Mouse (Mus musculus) adrenal gland, postnatal 14 days (tissue): ENCODE results near the gene Nek7. TPM values are rescaled to one million over a fixed set of nuclear protein-coding genes. Genes with fewer than 3 reads are reported as not detected.

Source experiments
- DNase-seq: peaks from one replicate; pipeline ENCODE4 v3.0.0; 2021; ENCODE audit warnings: mixed read lengths
- total RNA-seq: library from RNA; stranded (reverse); gene quantifications from 2 replicates; pipeline ENCODE4 v1.2.3, GENCODE M21; 2021

The Nek7 gene
- total RNA-seq, 1 experiment from 2014 or later: 44.8 TPM

DNA sequence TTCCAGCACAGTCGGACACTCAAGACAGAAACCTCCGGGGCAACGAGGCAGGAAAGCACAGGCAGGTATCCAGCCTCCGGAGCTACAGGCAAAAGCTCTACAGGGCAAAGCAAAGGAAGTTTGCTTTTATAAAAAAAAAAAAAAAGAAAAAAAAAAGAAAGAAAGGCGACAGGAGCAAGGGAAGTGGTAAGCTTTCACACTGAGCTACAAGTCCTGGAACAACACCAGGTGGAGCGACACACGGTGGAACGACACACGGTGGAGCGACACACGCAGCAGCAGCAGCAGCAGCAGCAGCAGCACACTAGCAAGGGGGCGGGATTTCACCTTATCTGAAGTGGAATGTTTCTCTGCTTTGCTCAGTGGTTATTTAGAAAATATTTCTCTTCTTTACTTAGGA is 10.8 kb downstream of the Nek7 start:
- DNase-seq: no peak

DNA sequence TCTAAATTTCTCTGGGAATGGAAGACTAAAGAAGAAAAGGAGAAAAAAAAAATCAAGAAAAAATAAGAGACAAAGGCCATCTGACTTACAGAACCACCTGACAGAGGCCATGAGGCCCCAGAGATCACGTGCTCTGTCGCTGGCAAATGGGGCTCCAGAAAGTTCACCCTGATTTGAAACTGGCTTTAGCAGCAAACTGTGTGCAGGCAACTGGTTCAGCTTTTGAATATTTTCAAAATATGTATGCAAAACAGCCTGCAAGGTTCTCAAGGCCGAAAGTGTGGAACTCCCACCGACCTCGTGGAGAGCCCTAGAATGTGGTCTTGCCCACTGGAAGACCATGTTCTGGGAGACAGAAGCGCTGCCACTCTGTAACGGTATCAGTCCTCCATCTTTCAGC is 11.6 kb downstream of the Nek7 start:
- no peak for DNase-seq

DNA sequence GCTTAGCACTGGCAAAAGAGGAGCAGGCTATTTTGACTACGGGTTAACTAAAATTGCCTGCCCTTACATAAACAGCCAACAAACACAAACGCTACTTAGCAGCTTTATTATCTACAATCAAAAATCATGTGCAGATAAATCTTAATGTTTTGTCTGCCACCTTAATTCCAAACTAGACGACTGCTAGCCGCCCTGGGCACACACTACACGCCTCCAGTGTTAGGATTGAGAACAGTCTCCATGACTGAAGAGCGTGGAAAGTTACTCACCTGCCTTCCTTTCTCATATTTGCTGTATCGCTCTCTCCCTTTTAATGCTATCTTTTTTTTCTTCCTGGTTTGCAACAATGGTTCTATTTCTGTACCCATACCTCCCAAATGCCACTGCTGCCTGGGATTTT is 12.1 kb downstream of the Nek7 start:
- DNase-seq: no peak

DNA sequence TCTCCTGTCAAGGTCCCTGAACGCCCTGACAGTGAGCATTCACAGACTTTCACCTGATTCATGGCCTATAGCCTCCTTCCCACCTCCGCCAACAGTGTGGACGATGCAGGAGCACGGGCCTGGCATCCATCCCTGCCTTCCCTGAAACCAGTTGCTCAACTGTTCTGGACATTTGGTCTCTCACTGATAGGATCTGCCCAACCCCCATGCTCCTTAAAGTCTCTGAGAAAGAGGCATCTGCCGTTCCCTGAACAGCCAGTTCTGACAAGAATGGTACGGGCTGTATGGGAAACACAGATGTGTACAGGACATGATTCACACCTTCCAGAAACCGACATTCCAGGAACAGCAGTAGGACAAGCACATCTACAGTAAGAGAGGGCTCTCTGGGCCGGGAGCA is 13.2 kb downstream of the Nek7 start:
- DNase-seq: peak; percentile 60

DNA sequence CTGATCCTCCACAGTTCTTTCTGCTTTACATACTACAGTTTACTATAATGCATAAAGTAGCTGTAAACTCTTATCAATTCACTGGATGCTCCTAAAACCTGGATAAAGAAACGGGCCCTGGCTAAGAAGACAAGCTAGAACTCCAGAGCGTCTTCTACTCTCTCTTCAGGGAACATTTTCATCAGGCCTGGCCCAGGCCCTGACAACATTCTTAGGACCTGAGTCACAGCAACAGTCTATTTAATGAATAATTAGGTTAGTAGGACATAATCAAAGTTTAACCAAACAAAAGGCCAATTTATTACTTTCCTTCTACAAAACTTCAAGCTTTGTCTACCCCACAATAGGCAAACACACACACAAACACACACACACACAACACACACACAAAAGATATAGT is 15.2 kb downstream of the Nek7 start:
- DNase-seq: peak; percentile 28

DNA sequence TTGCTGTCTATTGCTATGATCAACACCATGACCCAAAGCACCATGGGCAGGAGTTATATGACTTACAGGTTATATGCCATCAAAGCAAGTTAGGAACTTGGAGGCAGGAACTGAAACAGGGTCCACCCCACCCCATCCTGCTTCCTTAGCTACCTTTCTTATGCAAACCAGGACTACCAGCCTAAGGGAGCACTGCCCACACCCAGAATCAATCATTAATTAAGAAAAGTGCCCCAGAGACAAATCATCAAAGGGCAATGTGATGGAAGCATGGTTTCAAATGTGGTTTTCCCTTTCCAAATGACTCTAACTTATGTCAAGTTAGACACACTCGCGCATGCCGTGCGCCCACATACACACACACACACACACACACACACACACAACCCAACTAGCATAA is 16.0 kb downstream of the Nek7 start:
- DNase-seq: no peak

DNA sequence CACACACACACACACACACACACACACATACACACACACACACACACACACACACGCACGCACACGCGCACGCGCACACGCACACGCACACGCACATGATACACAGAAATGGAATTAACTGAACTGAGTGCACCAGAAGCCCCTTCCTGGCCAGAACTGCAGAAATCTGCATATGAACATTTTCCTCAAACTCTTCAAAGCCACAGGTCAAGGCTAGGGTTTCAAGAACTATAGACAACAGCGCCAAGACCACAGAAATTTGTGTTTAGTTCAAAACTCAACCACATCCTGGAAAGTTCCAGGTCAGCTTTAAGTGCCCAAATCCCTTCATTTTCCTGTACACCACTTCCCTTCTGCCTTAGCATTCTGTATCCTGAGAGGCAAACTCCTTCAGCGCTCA is 21.9 kb downstream of the Nek7 start:
- DNase-seq: no peak

DNA sequence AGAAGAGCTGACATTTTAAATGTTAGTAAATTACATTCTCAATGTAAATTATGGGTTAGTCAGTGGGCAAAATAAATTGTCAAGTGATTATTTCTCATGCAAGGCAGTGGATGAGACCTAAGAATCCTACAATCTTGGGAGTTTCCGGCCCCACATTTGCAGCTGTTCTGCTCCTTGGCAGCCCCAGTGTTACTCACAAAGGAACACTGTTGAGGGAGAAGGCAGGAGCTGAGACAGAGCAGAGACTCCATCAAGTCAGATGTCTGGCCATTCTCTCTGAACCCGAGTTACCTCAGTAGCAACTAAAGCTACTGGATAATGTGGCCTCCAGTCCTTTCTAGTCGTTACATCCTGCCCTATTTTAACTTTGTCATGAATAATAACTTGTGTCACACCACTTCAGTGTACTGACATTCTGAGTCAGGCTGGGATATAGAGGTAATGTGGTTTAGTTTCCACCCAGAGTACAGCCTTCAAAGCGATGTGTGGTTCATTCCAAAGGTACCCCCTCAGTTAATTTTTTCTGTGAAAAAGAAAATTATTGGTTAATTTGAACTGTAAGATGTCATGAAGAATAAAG is 23.7 kb downstream of the Nek7 start:
- DNase-seq: no peak

DNA sequence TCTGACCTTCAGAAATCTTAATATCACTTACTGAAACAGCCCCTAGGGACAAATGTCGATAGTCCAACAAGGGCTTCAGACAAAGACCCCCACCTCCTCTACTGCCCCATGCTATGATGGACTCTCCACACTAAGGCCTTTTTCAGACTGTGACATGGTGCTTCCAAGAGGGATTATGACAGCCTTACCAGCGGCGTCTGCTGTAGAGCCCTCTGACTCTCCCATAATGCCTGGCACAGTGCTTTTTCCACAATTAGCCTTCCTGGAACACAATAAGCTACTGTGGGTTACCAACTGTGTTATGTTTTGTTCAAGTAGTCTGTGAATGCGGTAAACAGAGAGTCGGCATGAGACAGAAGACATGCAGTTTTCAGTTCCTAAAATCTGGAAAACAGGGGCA is 25.0 kb downstream of the Nek7 start:
- DNase-seq: no peak

DNA sequence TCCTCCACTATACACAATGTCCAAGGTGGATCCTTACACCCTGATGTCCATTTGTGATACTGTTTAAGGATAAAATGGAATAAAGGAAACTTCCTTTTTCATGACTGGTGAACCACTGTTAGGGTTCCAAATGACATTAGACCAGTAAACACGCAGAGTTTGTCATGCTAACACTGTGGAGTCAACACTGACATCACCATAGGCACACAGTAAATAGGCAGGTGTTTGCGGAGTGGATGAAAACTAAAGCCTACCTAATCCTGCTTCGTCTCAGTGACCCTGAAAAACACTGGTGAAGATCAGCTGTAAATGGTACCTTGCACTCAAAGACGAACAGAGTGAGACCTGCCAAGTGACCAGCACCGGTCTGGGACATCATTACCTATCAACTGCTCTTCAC is 26.0 kb downstream of the Nek7 start:
- no peak for DNase-seq

DNA sequence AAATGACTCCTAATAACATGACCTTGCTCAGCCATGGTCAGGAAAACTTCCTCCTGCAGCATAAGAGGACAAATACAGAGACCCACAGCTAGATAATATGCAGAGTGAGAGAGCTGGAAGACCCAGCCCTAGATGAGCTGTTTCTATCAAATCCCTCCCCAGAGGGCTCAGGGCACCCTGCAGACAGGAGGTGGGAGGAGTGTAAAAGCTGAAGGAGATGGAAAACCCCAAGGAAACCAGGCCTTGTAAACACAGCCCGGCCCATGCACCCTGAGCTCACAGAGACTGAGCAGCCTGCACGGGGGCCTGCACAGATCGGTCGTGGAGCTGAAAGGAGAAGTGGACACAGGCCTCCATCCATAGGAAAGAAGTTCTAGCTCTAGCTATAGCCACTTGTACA is 27.5 kb downstream of the Nek7 start:
- no peak for DNase-seq

DNA sequence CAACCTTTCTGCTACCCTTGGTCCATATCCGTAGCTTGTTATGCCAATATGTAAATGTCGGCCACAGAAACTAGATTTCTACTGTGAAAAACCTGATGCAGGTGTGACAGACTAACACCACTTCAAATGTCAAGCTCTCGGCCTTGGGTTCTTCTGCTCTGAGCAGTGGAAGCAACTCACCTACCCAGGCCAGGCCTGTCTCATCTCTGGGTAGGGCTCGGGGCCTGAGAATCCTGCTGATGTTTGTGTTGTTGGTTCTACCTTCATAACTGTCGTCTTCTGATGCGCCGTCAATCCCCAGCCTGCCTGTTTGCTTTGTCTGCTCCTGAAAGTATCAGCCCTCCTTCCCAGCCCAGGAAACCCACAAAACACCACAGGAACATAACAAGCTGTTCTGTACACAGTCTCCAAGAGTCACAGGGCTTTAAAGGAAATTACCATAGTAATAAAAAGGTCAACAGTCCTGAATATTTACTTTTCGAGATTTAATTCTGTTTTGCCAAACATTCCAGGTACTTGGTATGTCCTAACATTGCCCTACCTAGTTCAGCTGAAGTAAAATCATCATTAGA is 29.4 kb downstream of the Nek7 start:
- DNase-seq: no peak

DNA sequence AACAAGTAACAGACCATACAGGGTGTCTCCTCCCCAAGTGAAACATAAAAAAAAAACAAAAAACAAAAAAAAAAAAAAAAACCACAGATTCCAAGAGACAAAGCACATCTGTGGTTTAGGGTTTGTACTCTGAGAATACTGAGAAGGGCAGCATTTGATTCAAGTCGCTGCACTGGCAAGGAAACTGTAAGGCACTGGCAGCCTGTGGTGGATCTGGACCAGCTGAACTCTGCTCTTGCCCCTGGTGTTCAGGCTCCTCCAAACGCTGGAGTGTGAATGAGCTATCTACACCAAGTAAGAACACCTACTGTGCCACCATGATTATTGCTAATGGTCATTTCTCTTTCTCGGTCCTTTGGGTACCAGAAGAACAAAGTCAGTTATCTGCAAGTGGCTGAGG is 30.8 kb downstream of the Nek7 start:
- no peak for DNase-seq

DNA sequence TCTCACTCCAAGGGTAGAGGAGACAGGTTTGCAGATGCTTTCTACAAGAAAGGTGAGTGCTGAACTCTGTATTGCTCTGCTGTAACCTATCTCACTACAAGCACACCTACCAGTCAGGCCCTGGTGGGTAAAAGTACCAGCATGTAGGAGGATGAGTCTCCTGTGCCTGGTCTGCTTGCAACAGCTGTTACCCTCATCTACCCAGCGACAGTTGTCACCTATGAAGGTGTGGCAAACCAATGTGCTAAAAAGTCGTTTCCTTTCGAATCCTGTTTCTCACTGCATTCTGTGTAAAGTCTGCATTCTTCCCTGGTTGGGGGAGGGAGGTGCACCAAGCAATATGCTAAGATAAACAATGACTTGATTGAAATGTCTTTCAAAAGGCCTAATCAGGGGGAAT is 32.1 kb downstream of the Nek7 start:
- no peak for DNase-seq

DNA sequence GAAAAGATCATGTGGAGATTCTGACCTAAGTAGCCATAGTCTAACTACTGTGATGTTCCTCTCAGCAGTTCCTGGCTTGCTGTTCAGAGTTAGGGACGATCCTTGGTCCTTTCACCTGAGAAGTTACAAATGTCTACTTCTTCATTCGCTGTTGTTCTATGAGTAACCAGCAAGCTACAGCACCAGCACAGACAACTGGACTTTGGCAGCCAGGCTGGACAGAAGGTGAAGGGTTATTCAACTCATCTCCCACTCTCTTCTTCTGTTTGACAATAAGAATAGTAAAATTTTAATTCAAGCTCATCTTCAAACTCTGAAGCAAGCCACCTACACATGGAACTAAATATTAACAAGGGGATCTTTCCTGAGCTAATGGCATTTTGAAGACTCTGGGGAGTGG is 33.0 kb downstream of the Nek7 start:
- no peak for DNase-seq

DNA sequence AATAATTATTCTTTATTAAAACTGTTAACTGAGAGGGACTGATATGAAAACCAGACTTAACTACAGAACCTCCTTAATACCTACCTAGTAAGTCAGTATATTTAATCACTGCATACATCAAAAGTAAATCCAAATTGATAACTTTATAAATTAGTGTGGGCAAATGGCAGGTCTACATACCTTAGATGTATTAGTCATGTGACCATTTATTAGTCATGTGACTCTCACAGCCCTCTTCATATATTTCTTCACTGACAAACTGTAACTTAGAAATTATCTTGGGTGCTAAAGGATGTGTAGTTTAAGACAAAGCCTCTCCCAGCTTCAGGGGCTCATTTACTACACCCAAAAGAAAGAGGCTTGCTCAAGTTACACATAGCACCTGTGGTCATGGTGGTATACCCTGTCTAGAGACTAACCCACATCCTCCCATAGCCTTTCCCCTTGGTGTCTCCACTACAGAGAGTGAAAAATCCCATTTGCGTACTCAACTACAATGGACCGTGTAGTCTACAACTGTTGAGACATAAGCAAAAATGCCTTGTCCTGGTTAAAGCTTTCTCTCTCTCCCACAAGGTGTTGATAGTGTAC is 35.4 kb downstream of the Nek7 start:
- no peak for DNase-seq

DNA sequence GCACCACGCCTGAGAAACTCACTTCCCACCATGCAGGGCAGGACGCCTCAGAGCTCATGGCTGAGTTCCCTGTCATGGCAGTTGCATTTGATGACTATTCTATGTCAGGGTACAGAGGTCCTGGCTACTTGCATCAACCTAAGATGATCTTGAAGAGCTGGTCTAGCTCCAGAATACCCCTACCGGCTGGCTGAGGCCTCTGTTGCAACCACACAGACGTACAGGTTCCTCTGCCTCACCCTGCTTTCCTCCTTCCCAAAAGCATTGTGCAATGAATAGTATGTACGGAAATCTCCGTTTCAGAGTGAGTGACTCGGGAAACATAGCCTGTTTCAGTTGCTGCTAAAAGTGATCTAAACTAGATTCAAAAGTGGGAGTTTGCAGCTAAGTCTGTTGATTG is 37.7 kb downstream of the Nek7 start:
- no peak for DNase-seq

DNA sequence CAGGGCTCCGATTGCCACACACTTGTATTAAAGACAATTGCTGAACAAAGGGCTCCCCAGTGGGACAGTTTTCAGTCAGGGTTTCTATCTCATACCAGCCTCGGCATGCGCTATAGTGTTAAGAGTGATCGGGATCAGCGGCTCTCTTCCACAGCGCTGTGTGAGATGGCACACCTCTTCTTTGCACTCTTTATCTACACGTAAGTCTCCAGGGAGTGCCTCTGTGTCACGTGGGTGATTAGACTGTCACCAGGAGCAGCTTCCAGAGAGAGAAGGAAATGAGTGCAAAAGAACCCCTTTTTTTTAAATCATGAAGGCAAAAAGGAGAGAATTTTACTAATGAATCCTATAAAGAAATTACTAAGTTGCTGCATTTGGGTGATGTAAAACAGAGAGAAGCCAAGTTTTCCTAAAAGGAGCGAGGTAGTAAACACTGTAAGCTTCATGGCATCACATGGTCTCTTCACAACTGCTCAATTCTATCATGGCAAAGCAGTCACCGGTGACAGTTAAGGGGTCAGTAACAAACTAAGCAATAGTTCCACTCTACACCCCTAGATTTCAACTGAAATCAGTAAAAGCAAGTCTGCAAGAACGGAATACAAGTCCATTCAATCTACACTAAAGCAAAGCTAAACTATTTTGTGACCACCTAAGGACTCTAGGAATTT is 40.0 kb downstream of the Nek7 start:
- no peak for DNase-seq

DNA sequence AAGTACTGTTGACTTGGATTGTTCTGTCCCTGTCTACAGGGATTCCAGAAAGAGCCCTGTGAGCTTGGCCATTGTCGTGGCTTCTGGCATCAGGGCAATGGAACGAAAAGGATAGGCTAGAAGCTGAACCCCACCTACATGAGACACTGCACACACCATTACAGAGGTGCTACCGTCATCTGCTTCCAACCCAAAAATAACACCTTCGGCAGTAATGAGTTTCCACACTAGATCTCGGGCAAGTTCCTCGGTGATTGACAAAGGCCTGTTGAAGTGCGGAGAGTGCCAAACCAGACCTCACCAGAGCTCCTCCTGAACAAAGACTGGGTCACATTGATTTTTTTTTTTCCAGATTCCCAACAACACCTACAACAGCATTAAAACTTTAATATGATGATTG is 40.7 kb downstream of the Nek7 start:
- DNase-seq: no peak

DNA sequence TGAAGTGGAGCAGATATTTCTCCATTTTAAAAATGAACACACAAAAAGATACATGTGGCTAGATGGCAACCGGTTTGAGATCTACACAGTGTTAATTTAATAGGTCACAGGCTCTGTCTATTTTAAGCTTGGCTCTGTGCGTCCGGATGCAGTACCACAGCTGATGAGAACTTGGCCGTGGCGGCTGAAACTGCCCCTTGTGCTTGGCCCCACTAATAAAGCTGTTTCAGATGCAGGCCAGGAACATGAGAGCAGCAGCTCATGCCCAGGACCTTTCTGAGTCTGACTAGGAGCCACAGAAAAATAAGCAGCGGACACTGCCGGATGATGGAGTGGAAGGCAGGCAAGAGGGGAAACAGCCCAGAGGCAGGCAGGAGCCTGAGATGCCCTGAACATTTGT is 43.1 kb downstream of the Nek7 start:
- peak; percentile 9 for DNase-seq

DNA sequence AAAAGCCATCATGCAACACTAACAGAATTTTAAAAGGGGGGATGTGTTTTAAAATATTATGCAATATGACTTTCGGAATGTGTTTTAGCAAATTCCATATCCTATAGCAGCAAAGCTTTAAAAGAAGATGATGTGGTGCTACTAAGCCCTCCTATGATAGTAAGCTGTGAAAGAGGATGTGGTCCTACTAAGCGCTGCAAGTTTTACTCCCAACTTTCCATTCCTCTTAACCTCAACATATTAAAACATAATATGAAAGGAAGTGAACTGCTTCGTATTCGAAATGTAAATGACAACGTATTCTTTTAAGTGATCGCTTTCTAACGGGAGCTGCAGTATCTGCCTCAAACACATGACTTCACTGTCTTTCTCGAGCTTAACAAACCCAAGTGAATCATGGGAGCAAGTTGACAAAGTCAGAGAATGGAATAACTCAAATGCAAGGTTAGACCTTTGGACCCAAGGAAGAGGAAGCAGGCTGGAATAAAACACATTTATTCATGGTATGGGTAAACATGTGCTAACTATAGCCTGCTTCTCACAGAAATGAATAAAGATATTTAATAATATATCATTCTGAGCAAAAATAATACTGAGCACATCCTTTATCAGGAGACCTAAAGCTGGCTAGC is 43.8 kb downstream of the Nek7 start:
- no peak for DNase-seq

DNA sequence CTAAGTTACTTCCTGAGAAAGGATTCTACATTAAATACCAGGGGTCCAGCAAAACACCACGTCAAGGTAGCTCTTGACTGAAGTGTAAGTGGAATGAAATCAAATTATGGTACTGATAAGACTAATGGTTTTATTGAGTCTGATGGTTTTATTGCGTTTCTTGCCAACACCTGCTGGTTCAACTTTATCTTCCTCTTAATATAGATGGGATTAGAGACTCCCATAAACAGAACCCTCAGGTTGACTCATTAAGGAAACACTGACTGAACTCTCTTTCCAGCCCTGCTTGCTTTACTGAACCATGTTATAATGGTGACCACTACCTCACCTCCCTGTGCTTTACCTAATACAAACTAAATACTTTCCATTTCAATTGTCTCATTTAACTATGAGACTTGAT is 44.3 kb downstream of the Nek7 start:
- no peak for DNase-seq

DNA sequence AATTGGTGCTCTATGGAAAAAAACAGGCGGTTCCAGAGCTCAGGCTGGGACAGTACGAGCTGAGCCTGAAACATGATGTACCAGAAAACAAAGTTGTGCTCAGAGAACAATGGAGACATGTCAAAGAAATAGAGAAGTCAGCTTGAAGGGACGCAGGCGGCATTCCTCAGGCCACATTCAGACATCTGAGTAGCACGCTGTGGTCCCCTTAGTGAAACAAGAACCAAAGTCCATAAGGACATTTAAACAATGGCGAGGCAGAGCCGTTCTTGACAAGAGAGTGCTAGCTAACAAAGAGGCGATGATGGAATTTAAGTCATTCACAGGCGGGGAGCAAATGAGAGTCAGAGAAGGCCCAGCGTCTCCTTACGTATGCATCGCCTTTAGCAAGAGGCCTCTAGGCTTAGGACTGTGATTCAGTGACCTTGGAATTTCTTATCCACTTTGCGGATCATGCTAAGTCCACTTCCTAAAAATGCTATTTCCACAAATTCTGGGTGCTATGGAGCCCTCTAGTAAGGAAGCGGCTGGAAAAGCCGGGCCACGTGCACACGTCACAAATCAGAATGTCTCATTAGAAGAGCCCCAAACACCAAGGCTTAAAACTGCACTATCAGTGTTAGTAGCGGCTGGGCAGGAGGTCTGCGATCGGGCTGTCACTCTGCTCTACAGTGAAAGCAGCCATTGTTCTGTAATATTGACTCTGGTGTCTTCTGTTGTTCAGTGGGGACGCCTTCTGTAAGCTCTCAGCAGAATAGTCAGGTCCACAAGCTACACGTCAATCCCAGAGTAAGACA is 48.2 kb downstream of the Nek7 start:
- no peak for DNase-seq
